Mouse (Mus musculus) bone marrow, adult 2 months (tissue): ENCODE data around the gene Stx18. TPM values are rescaled to one million over a fixed set of nuclear protein-coding genes. Genes with fewer than 3 reads are reported as not detected.

Experiments
- H3K27ac ChIP-seq: fragments of 200-500 bp; 2 replicates; pipeline ENCODE4 v1.5.1; 2012; ENCODE audit warnings: low read depth, mild to moderate bottlenecking, control low read depth, inconsistent platforms, low read length; ENCODE audit not compliant: control insufficient read depth, poor library complexity, insufficient read depth
- H3K4me1 ChIP-seq: fragments of 200-500 bp; 2 replicates; pipeline ENCODE4 v1.6.1; 2011; ENCODE audit warnings: low read length; ENCODE audit not compliant: control insufficient read depth, insufficient read depth
- H3K4me3 ChIP-seq: fragments of 200-500 bp; replicated peaks from 2 replicates; pipeline ENCODE3; 2011; ENCODE audit warnings: mild to moderate bottlenecking, low read depth, low read length, control low read depth; ENCODE audit not compliant: control insufficient read depth
- CTCF ChIP-seq: fragments of 200-500 bp; IDR thresholded peaks from 2 replicates; pipeline ENCODE4 v1.5.1; 2011; ENCODE audit warnings: low read length, control low read depth; ENCODE audit not compliant: control insufficient read depth, insufficient read depth
- POLR2A ChIP-seq: fragments of 200-500 bp; IDR thresholded peaks from 2 replicates; pipeline ENCODE4 v1.6.1; 2011; ENCODE audit warnings: low read depth, mild to moderate bottlenecking, control low read depth, low read length, borderline replicate concordance; ENCODE audit not compliant: control insufficient read depth
- WGBS: fragments of 180-500 bp; shearing (Covaris S2); methylation state at CpG from one replicate; pipeline ENCODE4 v1.1.7; 2018; 5-methylcytosine and 5-hydroxymethylcytosine counted together
- polyA plus RNA-seq: library from polyadenylated mRNA; stranded (reverse); fragments of >200 nt; gene quantifications from 2 replicates; pipeline ENCODE4 v1.2.4, GENCODE M21; 2011; ENCODE audit warnings: low replicate concordance; ENCODE audit not compliant: missing spikeins, insufficient read depth, insufficient read length

Gene Stx18
- polyA plus RNA-seq, 1 experiment, result 11.9 TPM

DNA sequence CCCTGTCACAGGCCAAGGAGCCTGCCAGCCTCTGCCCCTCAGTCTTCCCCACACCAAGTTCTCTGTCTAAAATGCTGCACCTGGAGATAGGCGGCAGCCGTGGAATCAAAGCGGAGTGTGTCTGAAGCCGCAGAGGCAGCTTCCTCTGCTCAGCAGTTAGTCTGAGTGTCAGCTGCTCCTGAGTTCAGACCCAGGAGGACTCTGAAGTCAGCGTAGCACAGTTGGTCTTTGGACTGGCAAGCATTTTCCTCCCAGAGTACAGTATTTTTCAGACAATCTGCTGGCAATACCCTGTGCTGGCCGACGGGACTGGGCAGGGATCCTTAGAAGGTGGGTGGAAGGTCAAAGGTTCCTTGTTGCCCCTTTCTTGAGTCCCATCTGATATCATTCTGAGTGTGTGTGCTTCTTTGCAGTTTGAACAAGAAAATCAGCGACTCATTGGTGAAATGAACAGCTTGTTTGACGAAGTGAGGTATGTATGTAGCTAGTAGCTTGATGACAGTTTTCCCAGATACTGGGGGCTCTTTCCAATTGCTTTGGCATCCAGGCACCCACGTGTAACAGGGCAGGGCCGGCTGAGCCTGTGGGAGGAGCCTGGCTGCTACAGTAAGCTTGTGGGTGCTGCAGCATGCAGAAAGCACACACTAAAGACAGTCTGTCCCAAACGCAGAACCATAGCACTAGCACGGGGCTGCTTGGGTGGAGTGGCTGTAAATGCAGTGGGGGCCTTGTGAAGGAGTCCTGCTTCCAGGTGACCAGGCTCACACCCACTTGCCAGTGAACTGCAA lies 88.2 kb downstream of the Stx18 start:
- Histone ChIP-seq H3K4me3 (no peak overlapping the region), H3K4me1 (no peaks in the 10 kb centered on the region), H3K27ac (no peak overlapping the region; the same call in 1 of the 2 replicates)
- no peak for TF ChIP-seq POLR2A
- TF ChIP-seq CTCF, result no peak
- 86% methylated on average over 13 of the region's 13 CpGs for WGBS

DNA sequence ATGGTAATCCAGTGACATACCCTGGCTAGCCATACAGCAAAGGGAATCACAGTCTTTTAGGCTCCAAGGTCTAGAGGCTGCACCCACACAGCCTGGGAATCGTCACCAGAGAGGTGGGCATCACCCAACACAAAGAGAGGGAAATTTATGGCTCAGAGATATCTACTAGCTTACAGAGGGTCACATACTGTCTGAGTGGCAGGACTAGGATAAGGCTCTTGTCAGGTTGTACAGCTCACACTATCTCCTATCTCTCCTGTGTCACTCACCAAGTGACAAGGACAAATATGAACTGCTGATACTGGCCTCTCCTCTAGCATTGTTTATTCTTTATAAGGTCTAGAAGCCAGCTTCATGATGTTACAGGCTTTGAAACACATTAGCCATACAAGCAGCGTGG lies 90.8 kb downstream of the Stx18 start:
- H3K4me1 ChIP-seq, result no peaks in the 10 kb centered on the region
- TF ChIP-seq CTCF, result no peak
- TF ChIP-seq POLR2A, result no peak
- H3K4me3 ChIP-seq, result no peak overlapping the region
- no peak overlapping the region for H3K27ac ChIP-seq
- 81% methylated on average over 2 of the region's 2 CpGs for WGBS

- no peak overlapping the region for H3K4me3 ChIP-seq
These were observed 97.7 kb downstream of the Stx18 start for GRCm38 (mm10) chr5:38136247-38136646.

GRCm38 (mm10) chr5:38137163-38137562 lies 98.6 kb downstream of the Stx18 start:
- no peak overlapping the region for H3K4me3 ChIP-seq
- H3K27ac ChIP-seq, result no peak overlapping the region
- WGBS, result 81% methylated on average over 9 of the region's 9 CpGs
- no peaks in the 10 kb centered on the region for H3K4me1 ChIP-seq
- no peak for TF ChIP-seq POLR2A
- no peak for TF ChIP-seq CTCF

More at GRCm38 (mm10) chr5:38136247-38136646, 97.7 kb downstream of the Stx18 start:
- Histone ChIP-seq H3K4me1 (no peaks in the 10 kb centered on the region), H3K27ac (no peak overlapping the region)
- TF ChIP-seq CTCF (no peak), POLR2A (no peak)
- WGBS, result 86% methylated on average over 9 of the region's 9 CpGs

- TF ChIP-seq POLR2A, result no peak
- TF ChIP-seq CTCF, result no peak
- Histone ChIP-seq H3K4me1 (no peaks in the 10 kb centered on the region), H3K4me3 (no peak overlapping the region), H3K27ac (no peak overlapping the region)
- 87% methylated on average over 6 of the region's 6 CpGs for WGBS
These were observed 102.4 kb downstream of the Stx18 start for GRCm38 (mm10) chr5:38140893-38141292.

- 83% methylated on average over 6 of the region's 6 CpGs for WGBS
- no peaks in the 10 kb centered on the region for H3K4me1 ChIP-seq
- TF ChIP-seq POLR2A, result no peak
- TF ChIP-seq CTCF, result no peak
- no peak overlapping the region for H3K4me3 ChIP-seq
- no peak overlapping the region for H3K27ac ChIP-seq
These were observed 108.0 kb downstream of the Stx18 start for GRCm38 (mm10) chr5:38146524-38146923.

DNA sequence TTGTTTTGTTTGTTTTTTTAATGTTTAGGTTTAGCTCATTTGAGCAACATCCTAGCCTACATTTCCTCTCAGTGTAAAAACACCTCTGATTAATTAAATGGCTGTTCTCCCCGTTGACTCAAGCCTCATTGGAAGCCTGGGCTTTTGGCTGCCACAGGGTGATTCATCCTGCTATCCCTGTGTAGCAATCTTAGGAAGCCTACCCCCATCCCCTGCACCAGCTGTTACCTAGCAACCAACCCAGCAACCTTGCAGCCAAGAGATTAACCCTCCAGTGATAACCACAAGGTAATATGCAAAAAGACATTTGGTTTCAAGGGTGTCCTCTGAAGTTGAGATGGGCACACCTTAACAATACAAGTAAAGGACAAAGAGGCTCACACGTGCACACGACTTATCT lies 112.7 kb downstream of the Stx18 start:
- TF ChIP-seq CTCF (no peak), POLR2A (no peak)
- 73% methylated on average over 3 of the region's 3 CpGs for WGBS

GRCm38 (mm10) chr5:38152201-38153108 lies 113.9 kb downstream of the Stx18 start:
- Histone ChIP-seq H3K4me3 (no peak overlapping the region), H3K27ac (no peak overlapping the region), H3K4me1 (no peaks in the 10 kb centered on the region)
- TF ChIP-seq POLR2A, result no peak
- no peak for TF ChIP-seq CTCF
- WGBS, result 79% methylated on average over 10 of the region's 10 CpGs

More for the DNA sequence above, 112.7 kb downstream of the Stx18 start:
- no peaks in the 10 kb centered on the region for H3K4me1 ChIP-seq
- no peak overlapping the region for H3K27ac ChIP-seq
- H3K4me3 ChIP-seq, result no peak overlapping the region
